ENCODE assay signal across 30 mouse cellular contexts in genomic region chr10:85596301-85596700, GRCm38 (mm10).
"Had no signal": no experiment of that assay in that cellular context is flagged by ENCODE, and none has a peak within 500 bp of the region (broad histone marks: within the 10 kb centered on the region; RNA-seq: fewer than 3 reads in every experiment).

No protein-coding gene starts in this region.

- ATAC-seq: liver, embryonic 12.5 days; liver, postnatal 0 days; lung, postnatal 0 days; midbrain, embryonic 13.5 days; midbrain, embryonic 16.5 days had no signal

- H3K27ac ChIP-seq: left cerebral cortex, adult 2 months; limb, embryonic 10.5 days; limb, embryonic 12.5 days; limb, embryonic 13.5 days; limb, embryonic 15.5 days; liver, embryonic 12.5 days; liver, embryonic 13.5 days; liver, embryonic 14.5 days; liver, embryonic 15.5 days; lung, embryonic 15.5 days; macrophage; midbrain, embryonic 10.5 days; midbrain, embryonic 12.5 days; midbrain, embryonic 13.5 days had no signal

- H3K27me3 ChIP-seq: limb, embryonic 15.5 days; midbrain, embryonic 12.5 days had no signal

- DNase-seq: left cerebral cortex, postnatal 4 days; liver; liver, embryonic 13.5 days; liver, postnatal 0 days; lung, adult 18-20 months; lung, adult 2 months; lung, embryonic 14.5 days; lung, postnatal 10 days; lung, postnatal 14 days; lung, postnatal 36 days; lung, postnatal 4 days; midbrain, embryonic 14.5 days had no signal

- H3K4me2 ChIP-seq: limb, embryonic 12.5 days; limb, embryonic 13.5 days; limb, embryonic 15.5 days; liver, embryonic 11.5 days; liver, embryonic 12.5 days; liver, embryonic 13.5 days; liver, embryonic 15.5 days; lung, embryonic 14.5 days; lung, embryonic 15.5 days; midbrain, embryonic 12.5 days; midbrain, embryonic 13.5 days had no signal

- H3K4me3 ChIP-seq: left cerebral cortex, adult 2 months; limb, embryonic 10.5 days; limb, embryonic 12.5 days; limb, embryonic 13.5 days; limb, embryonic 15.5 days; liver, embryonic 12.5 days; liver, embryonic 13.5 days; liver, embryonic 15.5 days; lung, embryonic 15.5 days; megakaryocyte, embryonic 14.5 days; midbrain, embryonic 10.5 days; midbrain, embryonic 12.5 days; midbrain, embryonic 13.5 days; myocyte had no signal

- H3K9ac ChIP-seq: limb, embryonic 12.5 days; limb, embryonic 13.5 days; limb, embryonic 15.5 days; liver, embryonic 12.5 days; liver, embryonic 13.5 days; liver, embryonic 14.5 days; liver, embryonic 15.5 days; liver, postnatal 0 days; lung, embryonic 14.5 days; lung, embryonic 15.5 days; midbrain, embryonic 12.5 days; midbrain, embryonic 13.5 days had no signal

- H3K36me3 ChIP-seq: limb, embryonic 10.5 days; limb, embryonic 12.5 days; limb, embryonic 13.5 days; limb, embryonic 15.5 days; liver, embryonic 12.5 days; liver, embryonic 13.5 days; liver, embryonic 15.5 days; lung, embryonic 15.5 days; midbrain, embryonic 10.5 days; midbrain, embryonic 12.5 days; midbrain, embryonic 13.5 days had no signal

- H3K4me1 ChIP-seq: limb, embryonic 12.5 days; liver, embryonic 13.5 days; liver, embryonic 15.5 days; megakaryocyte, embryonic 14.5 days had no signal

- H3K9me3 ChIP-seq: limb, embryonic 10.5 days; limb, embryonic 12.5 days; limb, embryonic 13.5 days; limb, embryonic 15.5 days; liver, embryonic 12.5 days; liver, embryonic 13.5 days; liver, embryonic 15.5 days; lung, embryonic 15.5 days; midbrain, embryonic 10.5 days; midbrain, embryonic 12.5 days; midbrain, embryonic 13.5 days had no signal
